Mouse (Mus musculus) limb, embryonic 10.5 days (tissue): Measurements from ENCODE around the gene Minos1. TPM values are rescaled to one million over a fixed set of nuclear protein-coding genes. Genes with fewer than 3 reads are reported as not detected.
A peak's percentile ranks its signal among the peaks of the same experiment; 100 is the strongest.

ENCODE experiments used
- DNase-seq: peaks from one replicate; pipeline ENCODE4 v3.0.0-alpha.2; 2017; ENCODE audit warnings: low spot score
- H3K27ac ChIP-seq: fragments of 300-500 bp; sonication (generic); 2 replicates; pipeline ENCODE4 v1.5.1; 2016; ENCODE audit warnings: mild to moderate bottlenecking
- H3K27me3 ChIP-seq: fragments of 300-500 bp; sonication (generic); 2 replicates; pipeline ENCODE4 v1.6.1; 2016; ENCODE audit warnings: low read depth, mild to moderate bottlenecking; ENCODE audit not compliant: poor library complexity, severe bottlenecking
- H3K36me3 ChIP-seq: fragments of 300-500 bp; sonication (generic); 2 replicates; pipeline ENCODE4 v1.6.1; 2016; ENCODE audit warnings: mild to moderate bottlenecking, moderate library complexity
- H3K4me1 ChIP-seq: fragments of 300-500 bp; sonication (generic); 2 replicates; pipeline ENCODE4 v1.6.1; 2016
- H3K4me3 ChIP-seq: fragments of 300-500 bp; sonication (generic); 2 replicates; pipeline ENCODE4 v1.5.1; 2016; ENCODE audit warnings: mild to moderate bottlenecking, moderate library complexity
- H3K9me3 ChIP-seq: fragments of 300-500 bp; sonication (generic); replicated peaks from 2 replicates; pipeline ENCODE4 v1.6.1; 2016; ENCODE audit warnings: mild to moderate bottlenecking
- WGBS: fragments of 180-500 bp; shearing (Covaris S2); methylation state at CpG from one replicate; pipeline ENCODE4 v1.1.7; 2016; 5-methylcytosine and 5-hydroxymethylcytosine counted together
- polyA plus RNA-seq: library from polyadenylated mRNA; unstranded; fragments of >200 nt; fragmentation: Nextera tagmentation; extraction: Ambion mirVana; gene quantifications from 2 replicates; pipeline ENCODE4 v1.2.1, GENCODE M21; 2016

The Minos1 gene
- polyA plus RNA-seq, 1 experiment from 2014 or later = 393 TPM

- DNase-seq = no peak
- no peak overlapping the region for H3K4me3 ChIP-seq
- H3K4me1 ChIP-seq = peaks cover 18% of the 10 kb centered on the region
- no peak overlapping the region for H3K27ac ChIP-seq
- WGBS = 81% methylated on average over 5 of the region's 5 CpGs
- no peaks in the 10 kb centered on the region; the same call in 1 of the 2 replicates for H3K9me3 ChIP-seq
- no peaks in the 10 kb centered on the region for H3K36me3 ChIP-seq
- no peaks in the 10 kb centered on the region for H3K27me3 ChIP-seq
These were observed 2.2 kb upstream of the Minos1 start for GRCm38 (mm10) chr4:139133109-139133508.

GRCm38 (mm10) chr4:139131858-139132672, 1.2 kb upstream of the Minos1 start:
- no peaks in the 10 kb centered on the region for H3K27me3 ChIP-seq
- no peak overlapping the region for H3K27ac ChIP-seq
- H3K36me3 ChIP-seq = 0 out of 2 replicates have a peak, but pooled peaks cover under 1% of the 10 kb centered on the region
- no peak for DNase-seq
- H3K4me3 ChIP-seq = no peak overlapping the region
- H3K9me3 ChIP-seq = no peaks in the 10 kb centered on the region
- peaks cover 18% of the 10 kb centered on the region for H3K4me1 ChIP-seq
- 89% methylated on average over 14 of the region's 14 CpGs for WGBS

GRCm38 (mm10) chr4:139129806-139130700, 860 bp downstream of the Minos1 start:
- Histone ChIP-seq H3K27ac (peak overlapping the region; percentile 89), H3K4me3 (peak overlapping the region; percentile 98), H3K9me3 (no peaks in the 10 kb centered on the region), H3K4me1 (peaks cover 18% of the 10 kb centered on the region), H3K36me3 (peaks cover 7% of the 10 kb centered on the region), H3K27me3 (no peaks in the 10 kb centered on the region)
- 3% methylated on average over 57 of the region's 57 CpGs for whole genome bisulfite sequencing
- DNase-seq = peak; percentile 68

- Histone ChIP-seq H3K4me3 (no peak overlapping the region), H3K27ac (no peak overlapping the region), H3K9me3 (no peaks in the 10 kb centered on the region), H3K27me3 (no peaks in the 10 kb centered on the region), H3K36me3 (peaks cover 9% of the 10 kb centered on the region), H3K4me1 (peaks cover 15% of the 10 kb centered on the region)
- 93% methylated on average over 3 of the region's 3 CpGs for WGBS
- no peak for DNase-seq
These were observed 4.4 kb downstream of the Minos1 start for GRCm38 (mm10) chr4:139126475-139126874.

- no peaks in the 10 kb centered on the region for H3K9me3 ChIP-seq
- H3K4me1 ChIP-seq = peaks cover 7% of the 10 kb centered on the region
- no peak overlapping the region for H3K4me3 ChIP-seq
- DNase-seq = no peak
- H3K27me3 ChIP-seq = no peaks in the 10 kb centered on the region
- 91% methylated on average over 6 of the region's 6 CpGs for WGBS
- H3K36me3 ChIP-seq = peaks cover 9% of the 10 kb centered on the region
- H3K27ac ChIP-seq = no peak overlapping the region
These were observed 6.0 kb downstream of the Minos1 start for GRCm38 (mm10) chr4:139124940-139125339.

- DNase-seq = no peak
- 95% methylated on average over 4 of the region's 4 CpGs for WGBS
These were observed 8.4 kb downstream of the Minos1 start for GRCm38 (mm10) chr4:139122557-139122956.

GRCm38 (mm10) chr4:139120998-139121397, 9.9 kb downstream of the Minos1 start:
- H3K4me1 ChIP-seq = no peaks in the 10 kb centered on the region
- 75% methylated on average over 7 of the region's 7 CpGs for WGBS
- no peaks in the 10 kb centered on the region for H3K27me3 ChIP-seq

More at GRCm38 (mm10) chr4:139122557-139122956, 8.4 kb downstream of the Minos1 start:
- no peaks in the 10 kb centered on the region for H3K9me3 ChIP-seq
- no peak overlapping the region for H3K4me3 ChIP-seq
- H3K4me1 ChIP-seq = no peaks in the 10 kb centered on the region
- peaks cover 9% of the 10 kb centered on the region for H3K36me3 ChIP-seq
- no peak overlapping the region for H3K27ac ChIP-seq
- no peaks in the 10 kb centered on the region for H3K27me3 ChIP-seq

GRCm38 (mm10) chr4:139120281-139120814, 10.6 kb downstream of the Minos1 start:
- 88% methylated on average over 4 of the region's 4 CpGs for WGBS
- no peak for DNase-seq
- Histone ChIP-seq H3K27me3 (no peaks in the 10 kb centered on the region), H3K36me3 (0 out of 2 replicates have a peak, but pooled peaks cover 2% of the 10 kb centered on the region), H3K4me1 (no peaks in the 10 kb centered on the region), H3K9me3 (no peaks in the 10 kb centered on the region), H3K4me3 (no peak overlapping the region), H3K27ac (no peak overlapping the region)

More at GRCm38 (mm10) chr4:139120998-139121397, 9.9 kb downstream of the Minos1 start:
- H3K36me3 ChIP-seq = 0 out of 2 replicates have a peak, but pooled peaks cover 2% of the 10 kb centered on the region
- H3K4me3 ChIP-seq = no peak overlapping the region
- H3K9me3 ChIP-seq = no peaks in the 10 kb centered on the region
- DNase-seq = no peak
- H3K27ac ChIP-seq = no peak overlapping the region

- no peaks in the 10 kb centered on the region for H3K36me3 ChIP-seq
- no peak overlapping the region for H3K4me3 ChIP-seq
- H3K4me1 ChIP-seq = peaks cover 2% of the 10 kb centered on the region
- H3K27ac ChIP-seq = no peak overlapping the region
- no peaks in the 10 kb centered on the region for H3K27me3 ChIP-seq
- no peak for DNase-seq
- H3K9me3 ChIP-seq = no peaks in the 10 kb centered on the region
- WGBS = 91% methylated on average over 3 of the region's 3 CpGs
These were observed 14.4 kb downstream of the Minos1 start for GRCm38 (mm10) chr4:139116356-139117063.

GRCm38 (mm10) chr4:139115721-139116120, 15.2 kb downstream of the Minos1 start:
- WGBS = 89% methylated on average over 5 of the region's 5 CpGs
- Histone ChIP-seq H3K9me3 (no peaks in the 10 kb centered on the region), H3K27me3 (no peaks in the 10 kb centered on the region), H3K36me3 (no peaks in the 10 kb centered on the region), H3K4me1 (peaks cover 10% of the 10 kb centered on the region), H3K4me3 (no peak overlapping the region), H3K27ac (no peak overlapping the region)
- DNase-seq = no peak

GRCm38 (mm10) chr4:139112482-139112881, 18.4 kb downstream of the Minos1 start:
- Histone ChIP-seq H3K36me3 (no peaks in the 10 kb centered on the region), H3K9me3 (no peaks in the 10 kb centered on the region), H3K4me1 (peaks cover 10% of the 10 kb centered on the region), H3K4me3 (no peak overlapping the region), H3K27ac (no peak overlapping the region), H3K27me3 (no peaks in the 10 kb centered on the region)
- DNase-seq = no peak
- 77% methylated on average over 3 of the region's 3 CpGs for WGBS

GRCm38 (mm10) chr4:139111421-139111820, 19.5 kb downstream of the Minos1 start:
- DNase-seq = no peak
- 68% methylated on average over 3 of the region's 3 CpGs for WGBS
- H3K27ac ChIP-seq = no peak overlapping the region

More at GRCm38 (mm10) chr4:139111421-139111820, 19.5 kb downstream of the Minos1 start:
- Histone ChIP-seq H3K4me1 (peaks cover 10% of the 10 kb centered on the region), H3K36me3 (no peaks in the 10 kb centered on the region), H3K9me3 (no peaks in the 10 kb centered on the region), H3K27me3 (no peaks in the 10 kb centered on the region), H3K4me3 (no peak overlapping the region)
